Mouse (Mus musculus) heart, embryonic 16.5 days (tissue): Measurements from ENCODE around the gene Zfp106. TPM values are rescaled to one million over a fixed set of nuclear protein-coding genes. Genes with fewer than 3 reads are reported as not detected.

ENCODE experiments used
- ATAC-seq: fragments of 200-750 bp; cut with Nextera tagmentation; replicated peaks from 2 replicates; pipeline ENCODE4 v1.8.0; 2017; ENCODE audit warnings: moderate number of reproducible peaks; ENCODE audit not compliant: insufficient read depth, low FRiP score; ENCODE audit errors: extremely low read depth
- H3K27ac ChIP-seq: fragments of 300-500 bp; sonication (generic); 2 replicates; pipeline ENCODE4 v1.5.1; 2014; ENCODE audit warnings: mild to moderate bottlenecking, low read length, control low read depth, moderate library complexity
- H3K27me3 ChIP-seq: fragments of 300-500 bp; sonication (generic); 2 replicates; pipeline ENCODE4 v1.6.1; 2014; ENCODE audit warnings: low read length, mixed read lengths; ENCODE audit not compliant: control insufficient read depth, insufficient read depth
- H3K36me3 ChIP-seq: fragments of 300-500 bp; sonication (generic); 2 replicates; pipeline ENCODE4 v1.6.1; 2014; ENCODE audit not compliant: control insufficient read depth, insufficient read depth
- H3K4me1 ChIP-seq: fragments of 300-500 bp; sonication (generic); 2 replicates; pipeline ENCODE4 v1.6.1; 2014; ENCODE audit warnings: low read length, mixed read lengths; ENCODE audit not compliant: control insufficient read depth, insufficient read depth
- H3K4me2 ChIP-seq: fragments of 300-500 bp; sonication (generic); 2 replicates; pipeline ENCODE4 v1.6.1; 2014; ENCODE audit warnings: low read depth, mild to moderate bottlenecking, control low read depth, low read length
- H3K4me3 ChIP-seq: fragments of 300-500 bp; sonication (generic); 2 replicates; pipeline ENCODE4 v1.5.1; 2014; ENCODE audit warnings: mild to moderate bottlenecking, control low read depth, low read length
- H3K9ac ChIP-seq: fragments of 300-500 bp; sonication (generic); 2 replicates; pipeline ENCODE4 v1.6.1; 2014; ENCODE audit warnings: low read length, control low read depth
- H3K9me3 ChIP-seq: fragments of 300-500 bp; sonication (generic); replicated peaks from 2 replicates; pipeline ENCODE4 v1.6.1; 2016; ENCODE audit warnings: low read length; ENCODE audit not compliant: control insufficient read depth
- WGBS: fragments of 180-500 bp; shearing (Covaris S2); extraction: QIAGEN DNeasy Blood & Tissue Kit; methylation state at CpG from one replicate; pipeline ENCODE4 v1.1.7; 2014; 5-methylcytosine and 5-hydroxymethylcytosine counted together
- polyA plus RNA-seq: library from polyadenylated mRNA; unstranded; fragments of >200 nt; fragmentation: Nextera tagmentation; extraction: Ambion mirVana; gene quantifications from 2 replicates; pipeline ENCODE4 v1.2.1, GENCODE M21; 2015

Zfp106 gene
- polyA plus RNA-seq, 1 experiment from 2014 or later: 35.8 TPM

- Histone ChIP-seq H3K36me3 (peaks cover 70% of the 10 kb centered on the region), H3K4me1 (no peaks in the 10 kb centered on the region), H3K4me3 (no peak overlapping the region), H3K27ac (no peak overlapping the region), H3K9ac (no peak overlapping the region), H3K9me3 (no peaks in the 10 kb centered on the region), H3K27me3 (no peaks in the 10 kb centered on the region), H3K4me2 (no peak overlapping the region)
- no peak for ATAC-seq
Observed at GRCm38 (mm10) chr2:120529531-120529930, 34.1 kb downstream of the Zfp106 start.

- no peak overlapping the region for H3K4me3 ChIP-seq
- H3K4me1 ChIP-seq: no peaks in the 10 kb centered on the region
- no peak overlapping the region for H3K4me2 ChIP-seq
- H3K9ac ChIP-seq: no peak overlapping the region
- ATAC-seq: no peak
- H3K27me3 ChIP-seq: no peaks in the 10 kb centered on the region
- 90% methylated on average over 5 of the region's 5 CpGs for WGBS
- H3K9me3 ChIP-seq: no peaks in the 10 kb centered on the region
- no peak overlapping the region for H3K27ac ChIP-seq
- H3K36me3 ChIP-seq: peaks cover 68% of the 10 kb centered on the region
Observed at GRCm38 (mm10) chr2:120526771-120527170, 36.9 kb downstream of the Zfp106 start.

- H3K9ac ChIP-seq: no peak overlapping the region
- no peak for ATAC-seq
- H3K36me3 ChIP-seq: peaks cover 69% of the 10 kb centered on the region
- no peaks in the 10 kb centered on the region for H3K4me1 ChIP-seq
- H3K9me3 ChIP-seq: no peaks in the 10 kb centered on the region
- no peak overlapping the region for H3K27ac ChIP-seq
- no peak overlapping the region for H3K4me3 ChIP-seq
- WGBS: 80% methylated on average over 5 of the region's 5 CpGs
- no peaks in the 10 kb centered on the region for H3K27me3 ChIP-seq
- no peak overlapping the region for H3K4me2 ChIP-seq
Observed at GRCm38 (mm10) chr2:120518547-120519210, 45.0 kb downstream of the Zfp106 start.

- no peaks in the 10 kb centered on the region for H3K27me3 ChIP-seq
- H3K4me2 ChIP-seq: no peak overlapping the region
- H3K4me1 ChIP-seq: no peaks in the 10 kb centered on the region
- no peak overlapping the region for H3K27ac ChIP-seq
- H3K9ac ChIP-seq: no peak overlapping the region
- no peak for ATAC-seq
- H3K36me3 ChIP-seq: peaks cover 59% of the 10 kb centered on the region
- WGBS: 93% methylated on average over 4 of the region's 4 CpGs
- H3K4me3 ChIP-seq: no peak overlapping the region
- H3K9me3 ChIP-seq: no peaks in the 10 kb centered on the region
Observed at GRCm38 (mm10) chr2:120514181-120514580, 49.5 kb downstream of the Zfp106 start.

- H3K9ac ChIP-seq: no peak overlapping the region
- H3K27me3 ChIP-seq: no peaks in the 10 kb centered on the region
- H3K4me1 ChIP-seq: peaks cover 28% of the 10 kb centered on the region
- H3K36me3 ChIP-seq: peaks cover 24% of the 10 kb centered on the region
- no peak for ATAC-seq
- WGBS: 75% methylated on average over 5 of the region's 5 CpGs
- H3K9me3 ChIP-seq: peaks cover 5% of the 10 kb centered on the region; the same call in 1 of the 2 replicates
- no peak overlapping the region for H3K4me3 ChIP-seq
- H3K4me2 ChIP-seq: no peak overlapping the region
- H3K27ac ChIP-seq: no peak overlapping the region
Observed at GRCm38 (mm10) chr2:120503992-120504391, 59.7 kb downstream of the Zfp106 start.

- no peak overlapping the region for H3K4me2 ChIP-seq
- H3K36me3 ChIP-seq: peaks cover 21% of the 10 kb centered on the region
- no peaks in the 10 kb centered on the region for H3K27me3 ChIP-seq
- no peak overlapping the region for H3K4me3 ChIP-seq
- no peak overlapping the region for H3K27ac ChIP-seq
- peaks cover 28% of the 10 kb centered on the region for H3K4me1 ChIP-seq
- no peak overlapping the region for H3K9ac ChIP-seq
- 79% methylated on average over 6 of the region's 6 CpGs for WGBS
- no peak for ATAC-seq
- peaks cover 5% of the 10 kb centered on the region; the same call in 1 of the 2 replicates for H3K9me3 ChIP-seq
Observed at GRCm38 (mm10) chr2:120503094-120503493, 60.5 kb downstream of the Zfp106 start.

- Histone ChIP-seq H3K36me3 (peaks cover 21% of the 10 kb centered on the region), H3K4me3 (no peak overlapping the region), H3K4me1 (peaks cover 28% of the 10 kb centered on the region), H3K9ac (no peak overlapping the region), H3K27me3 (no peaks in the 10 kb centered on the region), H3K9me3 (peaks cover 5% of the 10 kb centered on the region; the same call in 1 of the 2 replicates), H3K4me2 (peak overlapping the region; percentile 27; the same call in 1 of the 2 replicates), H3K27ac (peak overlapping the region; percentile 60; the same call in 1 of the 2 replicates)
- WGBS: 26% methylated on average over 3 of the region's 3 CpGs
- 0 out of 2 replicates have a peak, but pooled peaks have one; percentile 34 for ATAC-seq
Observed at GRCm38 (mm10) chr2:120502605-120502990, 61.0 kb downstream of the Zfp106 start.

GRCm38 (mm10) chr2:120501931-120502604 lies 61.6 kb downstream of the Zfp106 start:
- peak overlapping the region; percentile 27; the same call in 1 of the 2 replicates for H3K4me2 ChIP-seq
- H3K9me3 ChIP-seq: peaks cover 5% of the 10 kb centered on the region; the same call in 1 of the 2 replicates
- no peak overlapping the region for H3K4me3 ChIP-seq
- peak overlapping the region; percentile 60 for H3K27ac ChIP-seq
- no peaks in the 10 kb centered on the region for H3K27me3 ChIP-seq
- peaks cover 21% of the 10 kb centered on the region for H3K36me3 ChIP-seq
- 57% methylated on average over 13 of the region's 13 CpGs for WGBS
- H3K4me1 ChIP-seq: peaks cover 32% of the 10 kb centered on the region
- ATAC-seq: no peak
- H3K9ac ChIP-seq: no peak overlapping the region
